Mouse (Mus musculus): Measurements from ENCODE around the gene Krt73.

DNA sequence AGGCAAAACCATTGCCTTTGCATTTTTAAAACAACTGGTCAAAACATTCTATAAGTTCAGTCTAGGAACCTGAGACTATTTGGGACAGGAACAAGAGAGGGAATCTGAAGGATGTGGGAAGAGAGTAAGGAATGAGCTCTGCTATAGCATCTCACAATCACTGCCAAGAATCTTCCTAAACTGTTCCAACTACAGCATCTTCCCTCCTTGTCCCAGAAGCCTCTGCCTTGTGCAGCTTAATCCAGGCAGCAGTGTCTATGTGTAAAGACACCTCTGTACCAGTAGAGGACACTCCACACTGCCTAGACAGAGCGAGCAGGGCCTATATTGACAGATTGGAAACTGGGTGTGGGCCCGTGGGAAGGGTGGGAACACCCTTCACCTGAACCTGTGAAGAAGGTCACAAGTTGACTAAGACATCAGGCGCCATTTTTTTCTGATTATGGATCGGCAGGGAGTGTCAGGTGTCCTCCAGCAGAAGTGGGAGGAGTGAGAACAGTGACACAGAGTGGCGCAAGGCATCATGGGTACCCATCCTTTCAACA, 32.7 kb upstream of the Krt73 start:
- no peak for TF ChIP-seq CTCF (IDR thresholded peaks at IDR 0.05; ENCODE audit: low read depth, low read length)
- TF ChIP-seq TAL1 (conservative IDR thresholded peaks at IDR 0.05; ENCODE audit: low read depth, low read length): no peak
- no peak for TF ChIP-seq POLR2AphosphoS5 (IDR thresholded peaks at IDR 0.05; ENCODE audit: insufficient replicate concordance, low read depth, low read length)

All from G1E (cell line).